Mouse (Mus musculus) erythroblast, adult 5-6 weeks (primary cell): Measurements from ENCODE around the gene Epha5. TPM values are rescaled to one million over a fixed set of nuclear protein-coding genes. Genes with fewer than 3 reads are reported as not detected.

ENCODE experiments used
- ATAC-seq: replicated peaks from 2 replicates; pipeline ENCODE4 v1.8.0; 2016; ENCODE audit warnings: moderate number of reproducible peaks, mild to moderate bottlenecking, moderate TSS enrichment, inconsistent platforms; ENCODE audit not compliant: poor library complexity, low FRiP score, severe bottlenecking
- total RNA-seq, 2 experiments: library from RNA; stranded (forward) in 1 of 2; stranded (reverse) in 1 of 2; fragments of 150-400 nt in 1 of 2; fragments of 200-764, 138-1000 nt in 1 of 2; gene quantifications; 2 replicates each; pipeline versions ENCODE4 v1.2.3 to v1.2.4; 2015 to 2017; ENCODE audit warnings: low replicate concordance in 2 of 2

Epha5 gene
- total RNA-seq, 2 experiments from 2014 or later = 0.17 TPM; not detected in 1

- no peak for ATAC-seq
These were observed 98.3 kb downstream of the Epha5 start for GRCm38 (mm10) chr5:84318814-84319340.

GRCm38 (mm10) chr5:84317839-84318238, 99.3 kb downstream of the Epha5 start:
- no peak for ATAC-seq

- no peak for ATAC-seq
These were observed 103.6 kb downstream of the Epha5 start for GRCm38 (mm10) chr5:84313619-84314018.

DNA sequence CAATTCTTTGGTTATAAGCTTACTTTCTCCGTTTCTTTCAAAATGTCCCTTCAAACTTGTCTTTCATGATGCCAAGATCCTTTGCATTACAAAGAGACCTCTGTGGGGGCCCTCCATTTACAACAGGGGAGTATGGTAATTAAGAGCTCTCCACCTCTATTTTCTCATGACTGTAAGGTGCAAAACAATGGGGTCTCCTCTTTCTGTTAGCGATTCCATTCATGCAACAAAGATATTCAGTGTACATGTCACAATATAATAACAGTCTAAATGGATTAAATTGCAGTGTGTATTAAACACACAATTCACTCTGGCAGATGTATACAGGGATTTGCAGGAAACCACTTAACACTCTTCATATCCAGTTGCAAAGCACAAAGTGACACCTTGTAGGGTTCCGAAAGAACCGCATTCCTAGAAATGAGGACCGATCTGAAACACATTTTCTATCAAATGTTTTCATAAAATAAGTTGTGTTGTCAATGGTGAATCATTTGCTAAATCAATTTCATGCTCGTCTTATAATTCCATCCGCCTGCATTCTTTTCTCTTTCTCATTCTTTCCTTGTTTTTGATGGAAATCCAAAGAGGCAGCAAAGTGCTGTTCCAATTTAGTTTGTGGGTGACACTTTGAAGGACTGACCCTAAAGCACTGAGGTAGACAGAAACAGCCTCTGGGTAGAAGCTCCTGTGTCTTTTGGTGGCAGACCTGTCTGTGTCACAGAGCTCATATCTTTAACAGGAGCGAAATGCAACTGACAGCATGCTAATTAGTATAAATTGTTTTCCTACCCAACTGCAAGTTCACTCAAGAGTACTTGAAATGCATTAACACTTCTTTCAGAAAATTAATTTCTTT, 118.1 kb downstream of the Epha5 start:
- ATAC-seq = no peak

GRCm38 (mm10) chr5:84289429-84289977, 127.7 kb downstream of the Epha5 start:
- ATAC-seq = no peak

GRCm38 (mm10) chr5:84281290-84282017, 135.7 kb downstream of the Epha5 start:
- no peak for ATAC-seq

- no peak for ATAC-seq
These were observed 140.2 kb downstream of the Epha5 start for GRCm38 (mm10) chr5:84276996-84277395.

DNA sequence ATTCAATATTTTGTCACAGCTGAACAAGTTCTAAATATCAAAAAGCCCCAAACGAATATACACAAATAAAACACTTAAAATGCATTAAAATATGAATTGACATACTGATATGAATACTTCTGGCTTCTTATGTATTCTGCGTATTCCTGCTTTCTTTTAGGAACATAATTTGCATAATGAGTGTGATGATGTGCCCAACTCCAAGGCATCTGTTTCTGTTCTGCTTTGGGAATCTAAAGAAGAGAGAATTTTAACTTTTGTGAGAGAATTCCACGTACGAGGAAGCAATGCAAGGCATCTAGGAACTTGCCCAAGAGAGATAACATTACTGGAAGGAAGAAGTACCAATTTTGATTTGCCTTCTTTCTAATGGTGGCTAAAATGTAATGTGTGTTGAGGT, 151.8 kb downstream of the Epha5 start:
- ATAC-seq = no peak

- no peak for ATAC-seq
These were observed 153.2 kb downstream of the Epha5 start for GRCm38 (mm10) chr5:84263999-84264398.

DNA sequence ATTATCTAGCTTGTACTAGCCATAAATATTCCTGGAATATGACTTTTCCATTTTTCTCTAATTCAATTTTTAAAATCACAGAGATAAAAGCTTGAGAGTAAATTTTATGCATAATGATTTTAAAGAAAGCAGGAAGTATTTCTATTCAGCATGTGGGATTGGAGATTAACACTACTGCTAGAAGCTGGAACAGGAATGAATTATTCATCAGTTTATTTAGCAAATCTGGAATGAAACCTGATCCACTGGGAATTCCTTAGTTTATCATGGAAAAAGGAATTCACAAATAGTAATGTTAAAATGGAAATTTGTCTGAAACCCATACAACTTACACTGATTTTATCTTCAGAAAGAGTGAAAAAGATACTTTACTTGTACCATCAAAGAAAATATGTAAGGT, 187.2 kb downstream of the Epha5 start:
- no peak for ATAC-seq

- no peak for ATAC-seq
These were observed 208.6 kb downstream of the Epha5 start for GRCm38 (mm10) chr5:84208609-84209008.

DNA sequence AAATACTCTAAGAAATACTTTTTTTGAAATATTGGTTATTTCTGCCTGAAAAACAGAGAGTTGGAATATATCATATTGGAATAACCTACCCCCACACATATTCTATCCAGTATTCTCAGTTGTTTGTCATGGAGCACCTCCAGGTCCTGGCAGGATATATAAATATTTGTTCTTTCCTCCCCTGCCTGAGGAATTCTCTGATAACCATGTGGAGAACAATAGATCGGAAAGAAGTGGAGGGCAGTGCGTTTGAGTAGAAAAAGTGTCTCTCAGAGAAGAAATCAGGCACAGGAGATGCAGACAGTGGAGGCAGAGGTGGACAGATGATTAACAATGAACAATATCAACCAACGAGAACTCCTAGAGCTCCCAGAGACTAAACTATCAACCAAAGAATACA, 223.8 kb downstream of the Epha5 start:
- no peak for ATAC-seq

DNA sequence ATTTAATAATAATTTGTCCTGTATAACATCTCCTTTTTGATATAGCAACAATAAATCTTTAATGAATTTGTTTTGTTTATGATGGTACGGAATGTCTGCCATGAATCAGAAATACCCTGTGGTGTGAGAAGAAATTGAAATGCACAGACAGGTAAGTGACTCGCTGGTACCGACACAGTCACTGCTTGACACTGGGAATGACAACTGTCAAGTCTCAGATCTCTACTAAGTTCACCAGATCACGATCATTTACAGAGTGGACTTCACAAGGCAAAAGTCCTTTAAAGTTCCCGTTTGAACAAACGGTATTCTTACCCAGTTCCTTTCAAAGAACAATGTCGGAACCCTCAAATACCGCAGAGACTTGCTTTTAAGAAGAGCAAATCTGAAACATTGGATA, 233.0 kb downstream of the Epha5 start:
- no peak for ATAC-seq

GRCm38 (mm10) chr5:84153095-84153494, 264.1 kb downstream of the Epha5 start:
- no peak for ATAC-seq

DNA sequence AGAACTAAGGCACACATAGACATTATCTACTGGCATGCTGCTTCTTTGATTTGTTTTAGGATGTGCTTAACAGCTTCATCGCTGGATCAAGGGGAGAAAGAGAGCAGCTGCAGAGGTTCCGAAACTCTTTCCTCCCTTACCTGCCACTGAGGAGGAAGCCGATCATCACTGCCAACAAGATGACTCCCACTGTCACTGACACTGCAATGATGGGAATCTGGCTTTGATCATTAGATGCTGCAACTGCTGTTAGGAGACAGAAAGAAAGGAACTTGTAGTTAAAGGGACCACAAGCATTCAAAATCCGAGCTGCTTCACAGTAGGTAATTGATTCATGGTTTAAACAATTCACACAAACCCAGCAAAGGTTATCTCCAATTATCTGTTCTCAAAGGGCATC, 275.0 kb downstream of the Epha5 start:
- ATAC-seq = no peak

- no peak for ATAC-seq
These were observed 321.2 kb downstream of the Epha5 start for GRCm38 (mm10) chr5:84095947-84096346.

- ATAC-seq = no peak
These were observed 335.9 kb downstream of the Epha5 start for GRCm38 (mm10) chr5:84081321-84081720.

DNA sequence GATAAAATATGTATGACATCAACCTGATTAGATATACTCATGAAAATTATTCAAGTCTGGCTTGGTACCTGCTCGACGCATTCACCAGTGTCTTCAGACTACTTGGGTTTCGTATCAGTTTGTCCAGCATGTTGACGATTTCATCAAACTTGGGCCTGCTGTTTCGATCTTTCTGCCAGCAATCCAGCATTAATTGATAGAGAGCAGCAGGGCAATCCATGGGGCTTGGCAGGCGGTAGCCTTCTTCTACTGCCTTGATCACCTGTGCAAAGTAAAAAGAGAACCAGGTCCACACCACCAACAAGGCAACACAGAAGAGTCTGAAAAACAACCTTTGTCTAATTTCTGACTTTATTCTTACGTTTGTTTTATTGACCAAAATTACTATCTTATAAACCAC, 346.2 kb downstream of the Epha5 start:
- ATAC-seq = no peak

- no peak for ATAC-seq
These were observed 363.3 kb downstream of the Epha5 start for GRCm38 (mm10) chr5:84053880-84054279.

DNA sequence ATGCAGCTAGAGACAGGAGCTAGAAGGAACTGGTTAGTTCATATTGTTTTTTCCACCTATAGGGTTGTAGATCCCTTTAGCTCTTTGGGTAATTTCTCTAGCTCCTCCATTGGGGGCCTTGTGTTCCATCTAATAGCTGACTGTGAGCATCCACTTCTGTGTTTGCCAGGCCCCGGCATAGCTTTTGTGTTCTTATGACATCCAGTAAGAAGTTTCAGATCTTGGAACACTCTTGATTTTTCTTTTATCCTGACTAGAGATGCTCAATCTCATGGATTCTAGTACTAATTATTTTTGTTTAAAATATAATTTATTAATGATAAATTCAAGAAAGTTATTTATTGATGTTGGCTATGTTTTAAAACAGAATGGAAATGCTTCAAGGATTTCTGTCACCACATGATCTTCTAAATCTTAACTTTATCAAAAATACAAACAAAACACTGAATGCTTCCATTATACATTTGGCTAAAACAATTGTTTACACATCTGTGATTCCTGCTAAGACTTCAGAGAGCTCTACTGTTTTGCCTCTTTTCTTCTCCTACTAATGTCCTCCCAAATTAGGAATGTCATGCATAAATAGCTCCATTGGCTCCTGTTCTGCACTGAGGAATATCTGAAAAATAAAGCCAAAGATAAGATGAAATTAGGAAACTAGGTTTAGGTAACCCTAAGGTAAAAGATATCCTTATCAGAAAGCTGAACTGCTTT, 379.8 kb downstream of the Epha5 start:
- no peak for ATAC-seq
